31 mouse cellular contexts compared by ENCODE assay signal in genomic region chr8:11661969-11662368, GRCm38 (mm10). TPM values are rescaled to one million over a fixed set of nuclear protein-coding genes. Genes with fewer than 3 reads are reported as not detected.
A peak's percentile ranks its signal among the peaks of the same experiment; 100 is the strongest.
DNase-seq lines count a peak whose midpoint lies in the region; ATAC-seq lines count a peak whose summit lies in the region.
"Had no signal": no experiment of that assay in that cellular context is flagged by ENCODE, and none has a peak within 500 bp of the region (broad histone marks: within the 10 kb centered on the region; RNA-seq: fewer than 3 reads in every experiment).

No protein-coding gene starts in this region.

- intact Hi-C loops in left cerebral cortex, postnatal 4 days (cut with DNase I): no loop called here

- H3K9me3 ChIP-seq in forebrain, embryonic 15.5 days: no peaks in the 10 kb centered on the region
- H3K9me3 ChIP-seq in forebrain, embryonic 12.5 days: no peaks in the 10 kb centered on the region
- H3K9me3 ChIP-seq: embryonic facial prominence, embryonic 10.5 days; heart, embryonic 13.5 days; midbrain, embryonic 15.5 days had no signal

- 71% methylated on average over 3 of the region's 3 CpGs for WGBS in forebrain, embryonic 15.5 days
- WGBS in forebrain, embryonic 12.5 days: 87% methylated on average over 3 of the region's 3 CpGs

- no peak overlapping the region for H3K4me2 ChIP-seq in forebrain, embryonic 15.5 days (replicated peaks)
- H3K4me2 ChIP-seq in forebrain, embryonic 12.5 days: no peak overlapping the region
- H3K4me2 ChIP-seq: heart, embryonic 13.5 days; liver, embryonic 11.5 days; midbrain, embryonic 15.5 days had no signal

- no peaks in the 10 kb centered on the region for H3K4me1 ChIP-seq in forebrain, embryonic 15.5 days
- H3K4me1 ChIP-seq in forebrain, embryonic 12.5 days: no peaks in the 10 kb centered on the region; the same call in 1 of the 2 replicates
- H3K4me1 ChIP-seq: embryonic facial prominence, embryonic 10.5 days; midbrain, embryonic 15.5 days had no signal

- no peaks in the 10 kb centered on the region for H3K27me3 ChIP-seq in forebrain, embryonic 15.5 days
- no peaks in the 10 kb centered on the region; the same call in 1 of the 2 replicates for H3K27me3 ChIP-seq in forebrain, embryonic 12.5 days
- H3K27me3 ChIP-seq: midbrain, embryonic 15.5 days; Patski had no signal

- ATAC-seq in forebrain, embryonic 15.5 days (replicated peaks): 0 out of 2 replicates have a peak, but pooled peaks have one; percentile 32
- ATAC-seq in forebrain, embryonic 12.5 days (ENCODE audit: low FRiP score): no peak
- ATAC-seq: CD4-positive, CD25-positive, alpha-beta regulatory T cell, adult 4 months; midbrain, embryonic 15.5 days; Patski had no signal

- no peaks in the 10 kb centered on the region for H3K36me3 ChIP-seq in forebrain, embryonic 15.5 days
- H3K36me3 ChIP-seq in forebrain, embryonic 12.5 days (replicated peaks): no peaks in the 10 kb centered on the region
- H3K36me3 ChIP-seq: embryonic facial prominence, embryonic 10.5 days; heart, embryonic 13.5 days; midbrain, embryonic 15.5 days had no signal

- H3K27ac ChIP-seq in forebrain, embryonic 15.5 days (replicated peaks): no peak overlapping the region; the same call in 1 of the 2 replicates
- H3K27ac ChIP-seq in forebrain, embryonic 12.5 days: no peak overlapping the region
- H3K27ac ChIP-seq: embryonic facial prominence, embryonic 10.5 days; heart, embryonic 13.5 days; midbrain, embryonic 15.5 days had no signal

- no peak overlapping the region for H3K9ac ChIP-seq in forebrain, embryonic 15.5 days (replicated peaks)
- no peak overlapping the region for H3K9ac ChIP-seq in forebrain, embryonic 12.5 days
- H3K9ac ChIP-seq: heart, embryonic 13.5 days; midbrain, embryonic 15.5 days had no signal

- no peak overlapping the region for H3K4me3 ChIP-seq in forebrain, embryonic 15.5 days
- H3K4me3 ChIP-seq in forebrain, embryonic 12.5 days (replicated peaks): no peak overlapping the region
- H3K4me3 ChIP-seq: embryonic facial prominence, embryonic 10.5 days; heart, embryonic 13.5 days; midbrain, embryonic 15.5 days had no signal

- peak; percentile 81 for DNase-seq in left cerebral cortex, postnatal 4 days
- no peak for DNase-seq in left cerebral cortex, adult 11 months (ENCODE audit: low spot score)
- DNase-seq in cerebellum, adult 8-10 months: peak; percentile 36
- DNase-seq in adrenal gland, postnatal 4 days (ENCODE audit: low spot score in 2 of 2): no peak
- no peak for DNase-seq in layer of hippocampus, postnatal 25 days (ENCODE audit: extremely low spot score in 1 of 2, low spot score in 1 of 2)
- DNase-seq: adrenal gland, adult 8-10 months; gastrocnemius, postnatal 14 days; heart, adult 18-20 months; heart, postnatal 36 days; kidney, adult 11 months; kidney, postnatal 25 days; lung, adult 18-20 months; lung, postnatal 36 days; right cerebral cortex, postnatal 25 days had no signal

RNA-seq across cellular contexts. Expression of gene Ankrd10, which starts 26.4 kb away (rescaled TPM):
- 119 and 121 TPM in 2 replicates for polyA plus RNA-seq in forebrain, embryonic 15.5 days (2015; fragmentation: Nextera tagmentation; extraction: Ambion mirVana)
- 137 and 145 TPM in 2 replicates for polyA plus RNA-seq in forebrain, embryonic 12.5 days (2016; fragmentation: Nextera tagmentation; extraction: Ambion mirVana)
- total RNA-seq in left cerebral cortex, postnatal 4 days (2021): 100 to 1,000 TPM in 1 of 2 experiments, 10 to 100 TPM in 1; 92.2 to 100 TPM
- total RNA-seq in adrenal gland, postnatal 4 days (2021): 10 to 100 TPM; 86.5 to 97.9 TPM
- 10 to 100 TPM; 55.3 to 67.2 TPM for total RNA-seq in layer of hippocampus, postnatal 25 days (2021)

RNA-seq across cellular contexts. Expression of gene 1700016D06Rik, which starts 38.9 kb away (rescaled TPM):
- 0.25 and 0.56 TPM in 2 replicates for polyA plus RNA-seq in forebrain, embryonic 15.5 days (2015; fragmentation: Nextera tagmentation; extraction: Ambion mirVana)
- not detected in 2 replicates for polyA plus RNA-seq in forebrain, embryonic 12.5 days (2016; fragmentation: Nextera tagmentation; extraction: Ambion mirVana)
- not detected for total RNA-seq in left cerebral cortex, postnatal 4 days (2021)
- total RNA-seq in adrenal gland, postnatal 4 days (2021): not detected
- not detected for total RNA-seq in layer of hippocampus, postnatal 25 days (2021)
- total RNA-seq: adrenal gland, adult 8-10 months; common myeloid progenitor, adult 5-6 weeks; gastrocnemius, postnatal 14 days; heart, adult 18-20 months; heart, postnatal 36 days; left cerebral cortex, adult 8-10 months; megakaryocyte-erythroid progenitor cell, adult 5-6 weeks; neutrophil, adult 5-6 weeks had no signal
- polyA plus RNA-seq: embryonic facial prominence, embryonic 10.5 days; frontal cortex, adult 2 months; heart, embryonic 13.5 days; limb, embryonic 11.5 days; liver, embryonic 11.5 days; midbrain, embryonic 15.5 days; Patski; spleen, adult 2 months; stomach, embryonic 14.5 days; thymus, postnatal 0 days had no signal

Comparison
In these comparisons a context has a peak if more than half of its experiments do, and no peak if none do; other contexts are left out.
1. DNase-seq: peak in left cerebral cortex, postnatal 4 days (single experiment) and cerebellum, adult 8-10 months (single experiment); none in left cerebral cortex, adult 11 months (single experiment), adrenal gland, postnatal 4 days (0 of 2) and layer of hippocampus, postnatal 25 days (0 of 2).